Comparison of ENCODE assay signal across 30 mouse cellular contexts in genomic region chr6:26863885-26864284, GRCm38 (mm10).
"Had no signal": no experiment of that assay in that cellular context is flagged by ENCODE, and none has a peak within 500 bp of the region (broad histone marks: within the 10 kb centered on the region; RNA-seq: fewer than 3 reads in every experiment).

No protein-coding gene starts in this region.

- DNase-seq: left cerebral cortex, postnatal 4 days; liver; liver, embryonic 13.5 days; liver, postnatal 0 days; lung, adult 18-20 months; lung, adult 2 months; lung, embryonic 14.5 days; lung, postnatal 10 days; lung, postnatal 14 days; lung, postnatal 36 days; lung, postnatal 4 days; midbrain, embryonic 14.5 days had no signal

- H3K9me3 ChIP-seq: limb, embryonic 10.5 days; limb, embryonic 12.5 days; limb, embryonic 13.5 days; limb, embryonic 15.5 days; liver, embryonic 12.5 days; liver, embryonic 13.5 days; liver, embryonic 15.5 days; lung, embryonic 15.5 days; megakaryocyte, embryonic 14.5 days; midbrain, embryonic 10.5 days; midbrain, embryonic 12.5 days; midbrain, embryonic 13.5 days; midbrain, embryonic 15.5 days had no signal

- H3K4me1 ChIP-seq: limb, embryonic 10.5 days; limb, embryonic 12.5 days; limb, embryonic 13.5 days; limb, embryonic 15.5 days; liver, embryonic 12.5 days; liver, embryonic 13.5 days; liver, embryonic 15.5 days; lung, embryonic 15.5 days; megakaryocyte, embryonic 14.5 days; midbrain, embryonic 10.5 days; midbrain, embryonic 12.5 days; midbrain, embryonic 13.5 days; midbrain, embryonic 15.5 days had no signal

- H3K27me3 ChIP-seq: limb, embryonic 12.5 days; limb, embryonic 13.5 days; limb, embryonic 15.5 days; liver, embryonic 12.5 days; liver, embryonic 13.5 days; liver, embryonic 15.5 days; lung, embryonic 15.5 days; megakaryocyte, embryonic 14.5 days; midbrain, embryonic 12.5 days; midbrain, embryonic 13.5 days; midbrain, embryonic 15.5 days had no signal

- H3K4me3 ChIP-seq: left cerebral cortex, adult 2 months; limb, embryonic 10.5 days; limb, embryonic 12.5 days; limb, embryonic 13.5 days; limb, embryonic 15.5 days; liver, embryonic 12.5 days; liver, embryonic 13.5 days; liver, embryonic 15.5 days; lung, embryonic 15.5 days; megakaryocyte, embryonic 14.5 days; midbrain, embryonic 10.5 days; midbrain, embryonic 12.5 days; midbrain, embryonic 13.5 days; midbrain, embryonic 15.5 days; myocyte had no signal

- H3K36me3 ChIP-seq: limb, embryonic 10.5 days; limb, embryonic 12.5 days; limb, embryonic 13.5 days; limb, embryonic 15.5 days; liver, embryonic 12.5 days; liver, embryonic 13.5 days; liver, embryonic 15.5 days; lung, embryonic 15.5 days; midbrain, embryonic 10.5 days; midbrain, embryonic 12.5 days; midbrain, embryonic 13.5 days; midbrain, embryonic 15.5 days had no signal

- ATAC-seq: liver, embryonic 12.5 days; liver, postnatal 0 days; lung, postnatal 0 days; midbrain, embryonic 13.5 days; midbrain, embryonic 15.5 days; midbrain, embryonic 16.5 days had no signal

- H3K27ac ChIP-seq: left cerebral cortex, adult 2 months; limb, embryonic 10.5 days; limb, embryonic 12.5 days; limb, embryonic 13.5 days; limb, embryonic 15.5 days; liver, embryonic 12.5 days; liver, embryonic 13.5 days; liver, embryonic 14.5 days; liver, embryonic 15.5 days; lung, embryonic 15.5 days; macrophage; midbrain, embryonic 10.5 days; midbrain, embryonic 12.5 days; midbrain, embryonic 13.5 days; midbrain, embryonic 15.5 days had no signal
